ENCODE assay signal across 30 mouse cellular contexts in genomic region chr8:70267674-70268073, GRCm38 (mm10). TPM values are rescaled to one million over a fixed set of nuclear protein-coding genes. Genes with fewer than 3 reads are reported as not detected.
DNase-seq lines count a peak whose midpoint lies in the region; ATAC-seq and TF ChIP-seq lines count a peak whose summit lies in the region.
"Had no signal": no experiment of that assay in that cellular context is flagged by ENCODE, and none has a peak within 500 bp of the region (broad histone marks: within the 10 kb centered on the region; RNA-seq: fewer than 3 reads in every experiment).

No protein-coding gene starts in this region.

- H3K9ac ChIP-seq in liver, embryonic 11.5 days (ENCODE audit: low read depth, low read length), result no peak overlapping the region
- H3K9ac ChIP-seq in liver, embryonic 12.5 days, result no peak overlapping the region
- H3K9ac ChIP-seq in liver, postnatal 0 days (replicated peaks), result no peak overlapping the region
- H3K9ac ChIP-seq: heart, embryonic 13.5 days; hindbrain, embryonic 15.5 days; limb, embryonic 12.5 days; midbrain, embryonic 15.5 days; neural tube, embryonic 12.5 days had no signal

- ATAC-seq in liver, embryonic 11.5 days (replicated peaks; ENCODE audit: low FRiP score), result peak; percentile 58; the same call in 1 of the 2 replicates
- peak; percentile 62 for ATAC-seq in liver, embryonic 12.5 days
- ATAC-seq in liver, postnatal 0 days, result peak; percentile 50
- no peak for ATAC-seq in monocyte, adult 5-6 weeks (replicated peaks; ENCODE audit: insufficient number of reproducible peaks, low FRiP score, low TSS enrichment, poor library complexity, severe bottlenecking)
- ATAC-seq: activated CD4-positive, CD25-positive, alpha-beta regulatory T cell, adult 4 months; forebrain, embryonic 14.5 days; lung, postnatal 0 days; midbrain, embryonic 15.5 days had no signal

- peaks cover 16% of the 10 kb centered on the region for H3K36me3 ChIP-seq in liver, embryonic 11.5 days (ENCODE audit: control insufficient read depth, insufficient read depth, low read length)
- peaks cover 35% of the 10 kb centered on the region for H3K36me3 ChIP-seq in liver, embryonic 12.5 days
- peaks cover 19% of the 10 kb centered on the region for H3K36me3 ChIP-seq in liver, postnatal 0 days (replicated peaks; ENCODE audit: insufficient read depth, low read length)

- 0 out of 2 replicates have a peak, but pooled peaks have one; percentile 39 for TF ChIP-seq EP300 in liver, postnatal 0 days (IDR thresholded peaks at IDR 0.05; ENCODE audit: low read depth)

- no peak for DNase-seq in liver, embryonic 11.5 days (ENCODE audit: low spot score)
- DNase-seq in liver, result no peak
- DNase-seq in liver, postnatal 0 days, result no peak
- DNase-seq in layer of hippocampus, adult 9-10 months (ENCODE audit: low spot score), result no peak
- DNase-seq in layer of hippocampus, postnatal 36 days, result no peak
- DNase-seq: adrenal gland, adult 2 months; adrenal gland, postnatal 36 days; B cell, adult 2 months; gastrocnemius, postnatal 25 days; heart, adult 18-20 months; heart, postnatal 10 days; kidney, adult 8-10 months; layer of hippocampus, adult 9-11 months; lung, adult 18-20 months; lung, postnatal 4 days; right cerebral cortex, postnatal 4 days; thymus, adult 2 months; thymus, postnatal 36 days had no signal

- H3K4me2 ChIP-seq in liver, embryonic 11.5 days, result no peak overlapping the region
- no peak overlapping the region; the same call in 1 of the 2 replicates for H3K4me2 ChIP-seq in liver, embryonic 12.5 days
- no peak overlapping the region for H3K4me2 ChIP-seq in liver, postnatal 0 days (ENCODE audit: low read depth, low read length)
- H3K4me2 ChIP-seq: heart, embryonic 13.5 days; hindbrain, embryonic 15.5 days; limb, embryonic 12.5 days; midbrain, embryonic 15.5 days; neural tube, embryonic 12.5 days had no signal

- no peak overlapping the region for H3K4me3 ChIP-seq in liver, embryonic 11.5 days (ENCODE audit: low read depth, low read length)
- no peak overlapping the region for H3K4me3 ChIP-seq in liver, embryonic 12.5 days
- no peak overlapping the region for H3K4me3 ChIP-seq in liver, postnatal 0 days (ENCODE audit: low read depth, low read length)
- H3K4me3 ChIP-seq: heart, embryonic 13.5 days; hindbrain, embryonic 15.5 days; left cerebral cortex, adult 2 months; limb, embryonic 12.5 days; midbrain, embryonic 15.5 days; neural tube, embryonic 12.5 days had no signal

- H3K27ac ChIP-seq in liver, embryonic 11.5 days (ENCODE audit: low read depth, low read length), result no peak overlapping the region
- H3K27ac ChIP-seq in liver, embryonic 12.5 days, result peak overlapping the region; percentile 47; the same call in 1 of the 2 replicates
- H3K27ac ChIP-seq in liver, postnatal 0 days (ENCODE audit: low read depth), result no peak overlapping the region
- H3K27ac ChIP-seq: heart, embryonic 13.5 days; hindbrain, embryonic 15.5 days; kidney, postnatal 0 days; limb, embryonic 12.5 days; midbrain, embryonic 15.5 days; neural tube, embryonic 12.5 days had no signal

- WGBS in liver, embryonic 11.5 days, result 53% methylated on average over 3 of the region's 3 CpGs
- 27% methylated on average over 3 of the region's 3 CpGs for WGBS in liver, embryonic 12.5 days (ENCODE audit: insufficient replicate concordance)
- WGBS in liver, postnatal 0 days (ENCODE audit: insufficient replicate concordance), result 34% methylated on average over 3 of the region's 3 CpGs

- no peaks in the 10 kb centered on the region for H3K9me3 ChIP-seq in liver, embryonic 11.5 days (ENCODE audit: control insufficient read depth, low read length)
- H3K9me3 ChIP-seq in liver, embryonic 12.5 days (replicated peaks), result no peaks in the 10 kb centered on the region
- no peaks in the 10 kb centered on the region for H3K9me3 ChIP-seq in liver, postnatal 0 days (ENCODE audit: low read length)
- H3K9me3 ChIP-seq: heart, embryonic 13.5 days; hindbrain, embryonic 15.5 days; limb, embryonic 12.5 days; midbrain, embryonic 15.5 days; neural tube, embryonic 12.5 days had no signal

- H3K27me3 ChIP-seq in liver, embryonic 11.5 days (replicated peaks; ENCODE audit: control insufficient read depth, insufficient read depth, low read length), result no peaks in the 10 kb centered on the region
- H3K27me3 ChIP-seq in liver, embryonic 12.5 days (replicated peaks), result no peaks in the 10 kb centered on the region
- no peaks in the 10 kb centered on the region for H3K27me3 ChIP-seq in liver, postnatal 0 days (ENCODE audit: insufficient read depth, low read length)
- H3K27me3 ChIP-seq: heart, embryonic 13.5 days; hindbrain, embryonic 15.5 days; limb, embryonic 12.5 days; midbrain, embryonic 15.5 days; neural tube, embryonic 12.5 days had no signal

- TF ChIP-seq CTCF in liver, postnatal 0 days (IDR thresholded peaks at IDR 0.05; ENCODE audit: low read depth), result no peak

- peaks cover 26% of the 10 kb centered on the region for H3K4me1 ChIP-seq in liver, embryonic 11.5 days (replicated peaks; ENCODE audit: control insufficient read depth, insufficient read depth, low read length)
- H3K4me1 ChIP-seq in liver, embryonic 12.5 days, result peaks cover 44% of the 10 kb centered on the region
- peaks cover 18% of the 10 kb centered on the region for H3K4me1 ChIP-seq in liver, postnatal 0 days (ENCODE audit: insufficient read depth)
- H3K4me1 ChIP-seq: hindbrain, embryonic 15.5 days; limb, embryonic 12.5 days; midbrain, embryonic 15.5 days; neural tube, embryonic 12.5 days had no signal

RNA-seq across cellular contexts. Expression of gene Homer3, which starts 15.0 kb away (rescaled TPM):
- polyA plus RNA-seq in liver, embryonic 11.5 days (2014; fragmentation: Nextera tagmentation; extraction: Ambion mirVana), result 33.9 and 37.9 TPM in 2 replicates
- 19.6 and 21.4 TPM in 2 replicates for polyA plus RNA-seq in liver, embryonic 12.5 days (2016; fragmentation: Nextera tagmentation; extraction: Ambion mirVana)
- 4.3 and 5.6 TPM in 2 replicates for polyA plus RNA-seq in liver, postnatal 0 days (2015; fragmentation: Nextera tagmentation; extraction: Ambion mirVana)
- total RNA-seq in monocyte, adult 5-6 weeks (2017), result 2.0 to 3.7 TPM (median 3.4 TPM) in 3 replicates
- 10 to 100 TPM; 77.3 to 86.6 TPM for total RNA-seq in layer of hippocampus, postnatal 36 days (2021)

RNA-seq across cellular contexts. Expression of gene Armc6, which starts 33.4 kb away (rescaled TPM):
- polyA plus RNA-seq in liver, embryonic 11.5 days (2014; fragmentation: Nextera tagmentation; extraction: Ambion mirVana), result 34.8 and 35.0 TPM in 2 replicates
- polyA plus RNA-seq in liver, embryonic 12.5 days (2016; fragmentation: Nextera tagmentation; extraction: Ambion mirVana), result 23.9 and 24.8 TPM in 2 replicates
- polyA plus RNA-seq in liver, postnatal 0 days (2015; fragmentation: Nextera tagmentation; extraction: Ambion mirVana), result 5.3 and 6.3 TPM in 2 replicates
- total RNA-seq in monocyte, adult 5-6 weeks (2017), result 1.7 to 8.4 TPM (median 2.9 TPM) in 3 replicates
- 10 to 100 TPM; 47.0 to 50.5 TPM for total RNA-seq in layer of hippocampus, postnatal 36 days (2021)

RNA-seq across cellular contexts. Expression of gene Sugp2, which starts 33.6 kb away (rescaled TPM):
- polyA plus RNA-seq in liver, embryonic 11.5 days (2014; fragmentation: Nextera tagmentation; extraction: Ambion mirVana), result 33.0 and 40.8 TPM in 2 replicates
- 24.4 and 24.7 TPM in 2 replicates for polyA plus RNA-seq in liver, embryonic 12.5 days (2016; fragmentation: Nextera tagmentation; extraction: Ambion mirVana)
- polyA plus RNA-seq in liver, postnatal 0 days (2015; fragmentation: Nextera tagmentation; extraction: Ambion mirVana), result 7.3 and 8.3 TPM in 2 replicates
- 14.0 to 47.5 TPM (median 21.6 TPM) in 3 replicates for total RNA-seq in monocyte, adult 5-6 weeks (2017)
- 100 to 1,000 TPM; 118 to 126 TPM for total RNA-seq in layer of hippocampus, postnatal 36 days (2021)

RNA-seq across cellular contexts. Expression of gene Ddx49, which starts 34.6 kb away (rescaled TPM):
- 56.5 and 59.1 TPM in 2 replicates for polyA plus RNA-seq in liver, embryonic 11.5 days (2014; fragmentation: Nextera tagmentation; extraction: Ambion mirVana)
- polyA plus RNA-seq in liver, embryonic 12.5 days (2016; fragmentation: Nextera tagmentation; extraction: Ambion mirVana), result 37.0 and 40.0 TPM in 2 replicates
- polyA plus RNA-seq in liver, postnatal 0 days (2015; fragmentation: Nextera tagmentation; extraction: Ambion mirVana), result 15.2 and 16.3 TPM in 2 replicates
- total RNA-seq in monocyte, adult 5-6 weeks (2017), result 74.6 to 94.0 TPM (median 75.3 TPM) in 3 replicates
- total RNA-seq in layer of hippocampus, postnatal 36 days (2021), result 10 to 100 TPM; 39.7 to 40.2 TPM

RNA-seq across cellular contexts. Expression of gene Cope, which starts 34.6 kb away (rescaled TPM):
- 281 and 298 TPM in 2 replicates for polyA plus RNA-seq in liver, embryonic 11.5 days (2014; fragmentation: Nextera tagmentation; extraction: Ambion mirVana)
- polyA plus RNA-seq in liver, embryonic 12.5 days (2016; fragmentation: Nextera tagmentation; extraction: Ambion mirVana), result 205 and 212 TPM in 2 replicates
- 162 and 171 TPM in 2 replicates for polyA plus RNA-seq in liver, postnatal 0 days (2015; fragmentation: Nextera tagmentation; extraction: Ambion mirVana)
- 79.7 to 131 TPM (median 108 TPM) in 3 replicates for total RNA-seq in monocyte, adult 5-6 weeks (2017)
- total RNA-seq in layer of hippocampus, postnatal 36 days (2021), result 100 to 1,000 TPM; 129 to 133 TPM
